Mouse (Mus musculus) layer of hippocampus, adult 9-11 months (tissue): Measurements from ENCODE around the gene Nat8.
"Not testable (repeated sequence)": the region's sequence is repeated elsewhere in the genome, so short reads cannot be mapped to it uniquely, and the experiment has no call there.

ENCODE experiments used
- DNase-seq: peaks from one replicate; pipeline ENCODE4 v3.0.0; 2022

Nat8 gene

GRCm38 (mm10) chr6:85835104-85835503 is 3.2 kb upstream of the Nat8 start:
- DNase-seq = not testable (repeated sequence)

DNA sequence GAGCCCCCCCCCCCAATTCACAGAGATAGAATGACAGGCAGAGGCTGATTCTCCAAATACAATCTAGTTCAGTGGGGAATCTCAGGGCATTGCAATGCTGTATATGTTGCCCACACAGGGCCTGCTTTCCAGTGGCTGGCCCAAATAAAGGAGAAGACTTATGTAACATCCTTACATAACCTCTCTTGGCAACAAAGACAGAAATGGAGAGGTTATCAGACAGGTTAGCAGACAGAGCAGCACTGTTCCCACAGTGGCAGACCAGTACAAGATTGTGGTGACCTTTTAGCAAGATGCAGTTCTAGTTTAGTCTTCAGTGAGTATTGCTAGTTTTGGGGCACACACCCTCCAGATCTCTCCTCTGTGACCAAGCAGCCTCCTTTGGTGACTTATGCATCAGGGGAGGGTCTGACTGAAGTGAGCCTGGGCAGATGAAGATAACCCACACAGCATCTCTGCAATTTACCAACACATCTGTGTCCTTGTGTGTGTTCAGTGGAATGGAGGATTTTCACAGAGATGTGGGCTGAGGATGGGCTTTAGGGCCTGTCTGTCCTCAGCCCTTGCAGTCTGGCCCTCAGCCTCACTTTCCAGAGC is 2.7 kb upstream of the Nat8 start:
- DNase-seq = not testable (repeated sequence)

DNA sequence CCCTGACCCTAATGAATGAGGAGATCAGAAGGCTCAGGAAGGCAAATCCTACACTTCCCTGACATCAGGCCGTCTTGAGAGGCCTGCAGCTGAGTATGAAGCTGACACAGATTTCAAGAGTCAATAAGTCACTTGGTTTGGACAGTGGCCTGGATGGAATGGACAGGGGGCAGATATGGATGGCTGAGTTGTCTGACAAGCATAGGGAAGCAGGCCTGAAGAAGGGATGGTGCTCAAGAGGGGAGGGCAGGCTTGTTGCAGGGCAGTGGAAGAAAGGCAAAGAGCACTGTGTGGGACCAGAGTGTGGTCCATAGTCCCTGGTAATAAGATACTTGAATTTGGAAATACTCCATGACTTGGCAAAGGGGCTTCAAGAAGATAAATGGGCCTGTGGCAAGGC is 2.4 kb downstream of the Nat8 start:
- DNase-seq = no peak

- DNase-seq = no peak
These were observed 6.0 kb downstream of the Nat8 start for GRCm38 (mm10) chr6:85825886-85826285.

GRCm38 (mm10) chr6:85823382-85824090 is 8.3 kb downstream of the Nat8 start:
- DNase-seq = no peak

DNA sequence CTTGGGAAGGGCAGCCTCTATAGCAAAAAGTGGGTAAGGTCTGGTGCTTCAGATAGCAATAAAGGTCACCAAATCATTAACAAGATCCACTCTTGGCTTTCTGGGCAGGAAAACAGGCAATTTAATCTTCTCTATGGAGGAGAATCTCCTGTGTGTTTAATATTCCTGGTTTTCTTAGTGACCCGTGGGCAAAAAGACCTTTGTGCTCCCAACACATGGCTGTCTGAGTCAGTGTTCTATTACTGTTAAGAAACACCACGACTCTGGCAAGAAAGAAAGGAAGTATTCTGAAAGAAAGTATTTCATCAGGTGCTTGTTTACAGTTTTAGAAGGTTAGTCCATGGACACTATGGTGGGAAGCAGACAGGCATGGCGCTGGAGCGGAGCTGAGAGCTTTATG is 9.6 kb downstream of the Nat8 start:
- no peak for DNase-seq

DNA sequence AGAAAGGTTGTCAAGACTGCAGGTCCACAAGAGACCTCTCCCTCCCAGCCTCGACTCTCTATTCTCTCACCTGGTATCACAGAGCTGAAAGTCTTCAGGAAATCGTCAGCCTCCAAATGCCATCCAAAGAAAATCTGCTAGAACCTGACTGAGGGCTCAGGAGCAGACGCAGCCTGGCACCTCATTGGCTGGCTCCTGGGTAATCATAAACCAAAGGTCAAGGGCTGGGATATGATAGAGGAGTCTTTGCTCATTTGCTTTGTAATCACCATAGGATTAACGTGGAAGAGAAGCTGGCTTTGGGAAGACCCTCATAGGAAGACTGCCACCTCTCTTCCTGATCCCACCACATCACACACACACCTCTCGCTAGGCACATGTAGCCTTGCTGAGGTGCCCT is 11.0 kb downstream of the Nat8 start, which contains the start of the genes Nat8f6 and Nat8f5:
Nat8f6 (minus strand) TSS at position 118 of the 400 bp plus-strand sequence.
Nat8f5 (minus strand) TSS at position 136 of the 400 bp plus-strand sequence.
- no peak for DNase-seq

DNA sequence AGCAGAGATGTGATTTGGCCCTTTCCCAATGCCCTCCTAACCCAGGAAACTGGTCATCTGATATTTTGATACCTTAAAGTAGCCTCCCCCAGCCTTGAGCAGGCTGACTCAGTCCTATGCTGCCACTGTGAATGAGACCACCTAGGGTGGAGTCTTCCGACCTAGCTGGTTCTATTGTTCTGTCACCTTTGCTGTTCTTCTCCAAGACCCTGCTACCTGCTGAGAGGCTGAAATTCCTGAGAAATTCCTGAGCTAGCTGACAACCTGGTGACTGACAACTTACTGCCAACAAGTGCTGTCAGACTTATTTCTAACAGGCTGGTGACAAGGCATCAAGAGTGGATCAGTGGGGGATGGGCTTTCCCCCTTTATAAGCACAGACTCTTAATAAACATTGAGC is 13.5 kb downstream of the Nat8 start:
- no peak for DNase-seq

DNA sequence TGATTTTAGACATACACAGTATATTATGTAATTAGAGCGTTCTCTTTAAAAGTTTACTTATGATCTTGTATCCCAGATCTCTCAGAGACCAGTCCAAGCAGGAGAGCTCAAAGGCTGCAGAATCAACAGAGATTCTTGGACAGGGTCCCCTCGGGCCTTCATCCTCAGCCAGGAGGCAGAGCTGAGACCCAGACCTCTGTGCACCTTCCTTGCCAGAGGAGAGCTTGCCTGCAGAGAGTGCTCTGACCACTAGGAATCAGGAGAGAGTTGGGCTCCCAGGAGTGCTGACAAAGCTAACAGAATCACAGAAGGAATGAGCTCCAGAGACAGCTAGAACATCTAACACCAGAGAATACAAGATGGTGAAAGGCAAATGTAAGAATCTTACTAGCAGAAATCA is 18.5 kb downstream of the Nat8 start:
- DNase-seq = no peak

DNA sequence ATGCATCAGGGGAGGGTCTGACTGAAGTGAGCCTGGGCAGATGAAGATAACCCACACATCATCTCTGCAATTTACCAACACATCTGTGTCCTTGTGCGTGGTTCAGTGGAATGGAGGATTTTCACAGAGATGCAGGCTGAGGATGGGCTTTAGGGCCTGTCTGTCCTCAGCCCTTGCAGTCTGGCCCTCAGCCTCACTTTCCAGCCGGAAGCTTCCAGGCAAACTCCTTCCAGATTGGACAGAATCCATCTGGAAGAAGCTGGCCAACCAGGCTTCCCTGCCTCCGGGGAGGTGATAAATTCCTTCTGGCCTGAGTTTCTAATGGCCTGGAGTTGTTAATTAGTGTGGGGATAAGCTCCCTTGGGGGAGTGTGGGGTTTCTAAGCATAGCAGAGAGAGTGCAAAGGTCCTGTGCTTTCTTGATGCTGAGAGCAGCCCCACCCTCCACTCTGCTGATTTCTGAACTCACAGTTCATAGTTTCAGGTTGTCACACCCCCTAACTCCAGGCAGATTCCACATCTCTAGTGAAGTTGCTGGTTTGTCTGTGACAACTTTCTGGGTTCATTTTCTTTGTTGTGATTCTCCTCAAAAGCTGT is 20.8 kb downstream of the Nat8 start:
- not testable (repeated sequence) for DNase-seq

DNA sequence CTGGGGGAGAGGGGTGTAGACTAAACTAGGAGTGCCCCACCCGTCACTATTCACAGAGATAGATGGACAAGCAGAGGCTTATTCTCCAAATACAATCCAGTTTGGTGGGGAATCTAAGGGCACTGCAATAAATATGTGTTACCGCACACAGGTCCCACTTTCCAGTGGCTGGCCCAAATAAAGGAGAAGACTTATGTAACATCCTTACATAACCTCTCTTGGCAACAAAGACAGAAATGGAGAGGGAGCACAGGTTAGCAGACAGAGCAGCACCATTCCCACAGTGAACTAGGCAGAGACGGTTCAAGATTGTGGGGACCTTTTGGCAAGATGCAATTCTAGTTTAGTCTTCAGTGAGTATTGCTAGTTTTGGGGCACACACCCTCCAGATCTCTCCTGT is 21.4 kb downstream of the Nat8 start:
- DNase-seq = not testable (repeated sequence)

DNA sequence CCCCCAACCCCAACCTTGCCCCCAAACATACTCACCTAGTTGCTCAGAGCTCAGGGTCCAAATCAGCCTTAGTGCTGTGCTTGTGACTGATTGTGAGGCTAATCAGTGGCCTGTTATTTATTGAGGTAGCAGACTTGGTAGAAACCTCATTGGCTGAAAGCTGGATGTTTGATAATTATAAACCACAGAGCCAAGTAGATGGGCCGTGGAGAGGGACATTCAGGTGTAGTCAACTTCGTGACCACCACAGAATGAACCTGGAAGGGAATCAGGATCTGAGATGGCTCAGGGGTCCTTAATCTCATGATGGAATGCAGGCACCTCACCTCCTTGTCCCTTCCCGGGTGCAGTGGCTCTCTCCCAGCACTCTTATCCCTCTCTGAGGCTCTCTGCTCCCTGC is 22.1 kb downstream of the Nat8 start:
- DNase-seq = not testable (repeated sequence)

DNA sequence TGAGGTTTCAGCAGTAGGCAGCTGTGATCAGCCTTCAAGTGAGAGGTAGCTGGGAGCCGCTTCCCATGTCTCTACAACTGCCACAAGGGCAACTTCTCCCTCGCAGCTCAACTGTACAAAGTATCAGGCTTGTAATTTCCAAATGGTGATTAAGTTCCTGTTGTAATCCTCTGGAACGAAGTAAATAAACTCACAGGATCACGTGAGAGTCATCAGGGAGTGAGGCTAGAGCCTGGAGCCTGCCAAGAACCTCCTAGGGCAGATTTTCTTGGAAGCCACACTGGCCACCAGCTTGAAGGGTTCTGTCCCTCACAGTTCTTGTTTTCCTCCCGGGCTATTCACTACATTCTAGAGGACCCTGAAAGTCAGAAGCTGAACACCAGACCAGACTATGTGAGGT is 28.7 kb downstream of the Nat8 start:
- not testable (repeated sequence) for DNase-seq
